Mouse (Mus musculus) olfactory bulb, adult 2 months (tissue): Measurements from ENCODE around the gene Aanat.

Source experiments
- CTCF ChIP-seq: fragments of 200-500 bp; IDR thresholded peaks from 2 replicates; pipeline ENCODE4 v1.5.1; 2012; ENCODE audit warnings: low read depth, mild to moderate bottlenecking, low read length, moderate library complexity; ENCODE audit not compliant: insufficient read depth
- POLR2A ChIP-seq: fragments of 200-500 bp; IDR thresholded peaks from 2 replicates; pipeline ENCODE4 v1.6.1; 2012; ENCODE audit warnings: mild to moderate bottlenecking, low read depth, low read length, moderate library complexity; ENCODE audit not compliant: insufficient read depth

DNA sequence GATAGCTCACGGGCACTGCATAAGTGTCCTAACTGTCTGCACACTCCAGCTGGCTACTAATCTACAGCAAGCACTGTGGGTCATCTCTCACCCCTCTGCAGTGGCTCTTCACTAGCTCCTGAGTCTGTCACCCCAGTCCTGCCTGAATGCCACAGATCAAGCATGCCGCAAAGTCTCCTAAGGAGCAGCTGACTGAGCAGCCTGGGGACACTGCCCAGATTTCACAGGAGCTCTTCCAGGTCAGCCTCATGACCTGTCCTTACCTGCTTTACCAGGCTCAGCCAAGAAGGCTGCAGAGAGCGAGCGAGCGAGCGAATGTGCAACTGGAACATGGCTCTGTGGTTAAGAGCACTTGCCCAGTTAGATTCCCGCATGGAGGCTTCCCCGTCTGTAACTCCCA is 18.7 kb upstream of the Aanat start:
- TF ChIP-seq POLR2A (no peak), CTCF (no peak)
